Mouse (Mus musculus) liver, embryonic 12.5 days (tissue): ENCODE data around the gene Gm28490. TPM values are rescaled to one million over a fixed set of nuclear protein-coding genes. Genes with fewer than 3 reads are reported as not detected.
"Not testable (repeated sequence)": the region's sequence is repeated elsewhere in the genome, so short reads cannot be mapped to it uniquely, and the experiment has no call there.

Experiments
- ATAC-seq: fragments of 200-750 bp; cut with Nextera tagmentation; 2 replicates; pipeline ENCODE4 v1.8.0; 2017; ENCODE audit warnings: moderate number of reproducible peaks, mild to moderate bottlenecking, moderate library complexity
- H3K27ac ChIP-seq: fragments of 300-500 bp; sonication (generic); 2 replicates; pipeline ENCODE4 v1.5.1; 2016; ENCODE audit warnings: mild to moderate bottlenecking
- H3K27me3 ChIP-seq: fragments of 300-500 bp; sonication (generic); replicated peaks from 2 replicates; pipeline ENCODE4 v1.6.1; 2016; ENCODE audit warnings: mild to moderate bottlenecking, moderate library complexity
- H3K36me3 ChIP-seq: fragments of 300-500 bp; sonication (generic); 2 replicates; pipeline ENCODE4 v1.6.1; 2016; ENCODE audit warnings: mild to moderate bottlenecking, moderate library complexity
- H3K4me1 ChIP-seq: fragments of 300-500 bp; sonication (generic); 2 replicates; pipeline ENCODE4 v1.6.1; 2016
- H3K4me2 ChIP-seq: fragments of 300-500 bp; sonication (generic); 2 replicates; pipeline ENCODE4 v1.6.1; 2016; ENCODE audit warnings: mild to moderate bottlenecking, moderate library complexity
- H3K4me3 ChIP-seq: fragments of 300-500 bp; sonication (generic); 2 replicates; pipeline ENCODE4 v1.5.1; 2016; ENCODE audit warnings: mild to moderate bottlenecking, moderate library complexity
- H3K9ac ChIP-seq: fragments of 300-500 bp; sonication (generic); 2 replicates; pipeline ENCODE4 v1.6.1; 2016; ENCODE audit warnings: mild to moderate bottlenecking, moderate library complexity
- H3K9me3 ChIP-seq: fragments of 300-500 bp; sonication (generic); replicated peaks from 2 replicates; pipeline ENCODE4 v1.6.1; 2016; ENCODE audit warnings: mild to moderate bottlenecking, moderate library complexity
- WGBS: fragments of 180-500 bp; shearing (Covaris S2); methylation state at CpG from one replicate; pipeline ENCODE4 v1.1.7; 2016; ENCODE audit not compliant: insufficient replicate concordance; 5-methylcytosine and 5-hydroxymethylcytosine counted together
- polyA plus RNA-seq: library from polyadenylated mRNA; unstranded; fragments of >200 nt; fragmentation: Nextera tagmentation; extraction: Ambion mirVana; gene quantifications from 2 replicates; pipeline ENCODE4 v1.2.1, GENCODE M21; 2016

Gm28490 gene
- not detected in 2 replicates for polyA plus RNA-seq

DNA sequence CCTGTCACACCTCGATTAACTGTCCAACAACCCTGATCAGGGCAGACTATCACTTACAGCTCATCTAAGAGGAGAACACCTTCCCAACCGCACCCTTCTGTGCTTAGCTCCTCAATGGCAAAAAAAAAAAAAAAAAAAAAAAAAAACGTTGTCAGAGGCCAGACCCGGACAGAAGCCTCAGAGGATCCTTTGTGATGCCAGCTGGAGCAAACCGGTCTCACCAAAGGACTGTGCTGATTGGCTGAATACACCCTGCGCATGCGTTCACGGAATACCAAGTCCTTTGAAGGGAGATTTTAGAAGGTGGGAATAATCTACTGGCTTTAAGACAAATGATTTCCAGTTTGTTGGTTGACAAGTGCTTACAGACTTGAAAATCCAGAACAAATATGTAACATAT is at the start of gene Gm28490:
Gene Gm28490 (minus strand): TSS at position 101 of the 400 bp plus-strand sequence.
- not testable (repeated sequence) for H3K9me3 ChIP-seq, H3K4me2 ChIP-seq, H3K27me3 ChIP-seq, H3K9ac ChIP-seq, H3K27ac ChIP-seq, ATAC-seq, H3K4me3 ChIP-seq, H3K4me1 ChIP-seq, H3K36me3 ChIP-seq
- WGBS: no CpG with 5 or more reads among the region's 8 CpGs
